Mouse (Mus musculus) megakaryocyte, embryonic 14.5 days (primary cell): Measurements from ENCODE around the gene Fam98a.

Experiments
- FLI1 ChIP-seq: IDR thresholded peaks from 2 replicates; pipeline ENCODE4 v1.6.1; 2012; ENCODE audit warnings: low read length, inconsistent platforms, mixed read lengths
- GATA1 ChIP-seq: IDR thresholded peaks from 3 replicates; pipeline ENCODE4 v1.6.1; 2012; ENCODE audit warnings: mixed read lengths, low read length, inconsistent platforms, borderline replicate concordance

DNA sequence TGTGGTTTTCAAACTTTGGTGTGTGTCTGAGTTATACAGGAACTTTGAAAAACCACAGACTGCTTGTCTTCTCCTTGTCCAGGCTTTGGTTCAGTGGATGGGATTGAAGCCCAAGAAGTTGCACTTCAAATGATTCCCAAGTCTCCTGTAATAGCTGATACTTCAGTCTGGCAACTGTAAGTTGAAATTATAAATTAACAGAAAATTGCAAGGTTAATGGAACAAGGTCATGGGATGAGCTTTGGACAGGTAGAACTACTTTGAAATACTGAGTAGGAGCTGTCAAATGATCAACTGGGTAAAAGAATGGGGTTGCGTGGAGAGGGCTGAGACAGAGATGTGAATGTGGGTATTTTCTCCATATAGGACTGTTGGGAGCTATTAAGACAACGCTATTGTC, 6.3 kb upstream of the Fam98a start:
- TF ChIP-seq GATA1 (no peak), FLI1 (no peak)
